Mouse (Mus musculus) right cerebral cortex, postnatal 14 days (tissue): ENCODE measurements around the gene Rps6kb2.

Source experiments
- DNase-seq: peaks from one replicate; pipeline ENCODE4 v3.0.0; 2022

Rps6kb2 gene

GRCm38 (mm10) chr19:4162646-4163542 lies at the start of gene Rps6kb2:
Gene Rps6kb2, minus strand, starts transcription at chr19:4163354.
- DNase-seq, result peak; percentile 97

GRCm38 (mm10) chr19:4211891-4212588 lies 48.9 kb upstream of the Rps6kb2 start:
- no peak for DNase-seq

GRCm38 (mm10) chr19:4208563-4208962 lies 45.4 kb upstream of the Rps6kb2 start:
- DNase-seq, result no peak

GRCm38 (mm10) chr19:4206971-4207370 lies 43.8 kb upstream of the Rps6kb2 start:
- DNase-seq, result no peak

- DNase-seq, result no peak
Observed at GRCm38 (mm10) chr19:4204889-4205288, 41.7 kb upstream of the Rps6kb2 start.

GRCm38 (mm10) chr19:4203604-4204326 lies 40.6 kb upstream of the Rps6kb2 start:
- no peak for DNase-seq

GRCm38 (mm10) chr19:4203148-4203547 lies 40.0 kb upstream of the Rps6kb2 start:
- no peak for DNase-seq

GRCm38 (mm10) chr19:4202149-4202548 lies 39.0 kb upstream of the Rps6kb2 start:
- DNase-seq, result no peak

GRCm38 (mm10) chr19:4201291-4201909 lies 38.2 kb upstream of the Rps6kb2 start, which contains the start of gene Rad9a:
Gene Rad9a, minus strand, starts transcription at chr19:4201662.
- DNase-seq, result peak; percentile 95

- DNase-seq, result no peak
Observed at GRCm38 (mm10) chr19:4197180-4197579, 34.0 kb upstream of the Rps6kb2 start.

GRCm38 (mm10) chr19:4196548-4196947 lies 33.4 kb upstream of the Rps6kb2 start:
- no peak for DNase-seq

- DNase-seq, result no peak
Observed at GRCm38 (mm10) chr19:4196048-4196447, 32.9 kb upstream of the Rps6kb2 start.

- no peak for DNase-seq
Observed at GRCm38 (mm10) chr19:4194776-4195650, 31.9 kb upstream of the Rps6kb2 start.

GRCm38 (mm10) chr19:4194021-4194724 lies 31.0 kb upstream of the Rps6kb2 start:
- no peak for DNase-seq

GRCm38 (mm10) chr19:4193129-4193528 lies 30.0 kb upstream of the Rps6kb2 start:
- no peak for DNase-seq

- no peak for DNase-seq
Observed at GRCm38 (mm10) chr19:4192251-4192985, 29.3 kb upstream of the Rps6kb2 start.

GRCm38 (mm10) chr19:4191528-4192250 lies 28.5 kb upstream of the Rps6kb2 start, which contains the start of gene Ppp1ca:
Gene Ppp1ca, plus strand, starts transcription at chr19:4192065.
- peak; percentile 97 for DNase-seq

GRCm38 (mm10) chr19:4190831-4191334 lies 27.7 kb upstream of the Rps6kb2 start, which contains the start of gene Tbc1d10c:
Gene Tbc1d10c, minus strand, starts transcription at chr19:4191284.
- DNase-seq, result no peak

- DNase-seq, result no peak
Observed at GRCm38 (mm10) chr19:4189051-4189620, 26.0 kb upstream of the Rps6kb2 start.
